Mouse (Mus musculus) limb, embryonic 15.5 days (tissue): ENCODE measurements around the gene Zfp422. TPM values are rescaled to one million over a fixed set of nuclear protein-coding genes. Genes with fewer than 3 reads are reported as not detected.

Experiments used
- ATAC-seq: fragments of 200-750 bp; cut with Nextera tagmentation; 2 replicates; pipeline ENCODE4 v1.8.0; 2017; ENCODE audit warnings: low read depth, moderate TSS enrichment; ENCODE audit not compliant: insufficient number of reproducible peaks, low FRiP score, low TSS enrichment
- H3K27ac ChIP-seq: fragments of 300-500 bp; sonication (generic); 2 replicates; pipeline ENCODE4 v1.5.1; 2015; ENCODE audit warnings: moderate library complexity, mild to moderate bottlenecking, inconsistent platforms
- H3K27me3 ChIP-seq: fragments of 300-500 bp; sonication (generic); 2 replicates; pipeline ENCODE4 v1.6.1; 2015; ENCODE audit warnings: inconsistent platforms
- H3K36me3 ChIP-seq: fragments of 300-500 bp; sonication (generic); 2 replicates; pipeline ENCODE4 v1.6.1; 2015; ENCODE audit warnings: inconsistent platforms
- H3K4me1 ChIP-seq: fragments of 300-500 bp; sonication (generic); 2 replicates; pipeline ENCODE4 v1.6.1; 2015; ENCODE audit warnings: inconsistent platforms
- H3K4me2 ChIP-seq: fragments of 300-500 bp; sonication (generic); 2 replicates; pipeline ENCODE4 v1.6.1; 2015; ENCODE audit warnings: mild to moderate bottlenecking, inconsistent platforms
- H3K4me3 ChIP-seq: fragments of 300-500 bp; sonication (generic); 2 replicates; pipeline ENCODE4 v1.5.1; 2015; ENCODE audit warnings: mild to moderate bottlenecking, inconsistent platforms
- H3K9ac ChIP-seq: fragments of 300-500 bp; sonication (generic); 2 replicates; pipeline ENCODE4 v1.6.1; 2015; ENCODE audit warnings: inconsistent platforms
- H3K9me3 ChIP-seq: fragments of 300-500 bp; sonication (generic); 2 replicates; pipeline ENCODE4 v1.6.1; 2016; ENCODE audit warnings: inconsistent platforms
- WGBS: fragments of 180-500 bp; shearing (Covaris S2); methylation state at CpG from one replicate; pipeline ENCODE4 v1.1.7; 2015; 5-methylcytosine and 5-hydroxymethylcytosine counted together
- polyA plus RNA-seq: library from polyadenylated mRNA; unstranded; fragments of >200 nt; fragmentation: Nextera tagmentation; extraction: Ambion mirVana; gene quantifications from 2 replicates; pipeline ENCODE4 v1.2.1, GENCODE M21; 2015

Zfp422 gene
- polyA plus RNA-seq, 1 experiment from 2014 or later, result 143 TPM

DNA sequence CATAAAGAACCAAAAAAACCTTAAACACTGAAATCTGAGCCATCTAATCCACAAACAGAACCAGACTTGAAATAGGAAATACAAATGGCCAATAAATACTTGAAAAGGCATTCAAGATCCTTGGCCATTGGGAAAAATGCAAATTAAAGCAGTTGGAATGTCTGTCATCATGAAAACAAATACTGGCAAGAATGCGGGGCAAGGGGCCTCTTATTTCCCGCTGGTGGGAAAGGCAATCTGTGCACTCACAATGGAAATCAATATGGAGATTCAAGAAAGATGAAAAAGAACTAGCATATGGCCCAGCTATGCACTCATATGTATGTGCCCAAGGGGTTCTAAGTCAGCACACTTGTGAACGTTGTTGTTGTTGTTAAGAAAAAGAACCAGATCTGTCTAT, 38.1 kb upstream of the Zfp422 start:
- no peak for ATAC-seq
- H3K36me3 ChIP-seq, result no peaks in the 10 kb centered on the region
- H3K27me3 ChIP-seq, result peaks cover 11% of the 10 kb centered on the region
- no peak overlapping the region for H3K4me2 ChIP-seq
- WGBS, result 56% methylated on average over 3 of the region's 3 CpGs
- no peak overlapping the region for H3K27ac ChIP-seq
- peaks cover 20% of the 10 kb centered on the region for H3K4me1 ChIP-seq
- no peak overlapping the region for H3K9ac ChIP-seq
- no peak overlapping the region for H3K4me3 ChIP-seq
- H3K9me3 ChIP-seq, result no peaks in the 10 kb centered on the region

DNA sequence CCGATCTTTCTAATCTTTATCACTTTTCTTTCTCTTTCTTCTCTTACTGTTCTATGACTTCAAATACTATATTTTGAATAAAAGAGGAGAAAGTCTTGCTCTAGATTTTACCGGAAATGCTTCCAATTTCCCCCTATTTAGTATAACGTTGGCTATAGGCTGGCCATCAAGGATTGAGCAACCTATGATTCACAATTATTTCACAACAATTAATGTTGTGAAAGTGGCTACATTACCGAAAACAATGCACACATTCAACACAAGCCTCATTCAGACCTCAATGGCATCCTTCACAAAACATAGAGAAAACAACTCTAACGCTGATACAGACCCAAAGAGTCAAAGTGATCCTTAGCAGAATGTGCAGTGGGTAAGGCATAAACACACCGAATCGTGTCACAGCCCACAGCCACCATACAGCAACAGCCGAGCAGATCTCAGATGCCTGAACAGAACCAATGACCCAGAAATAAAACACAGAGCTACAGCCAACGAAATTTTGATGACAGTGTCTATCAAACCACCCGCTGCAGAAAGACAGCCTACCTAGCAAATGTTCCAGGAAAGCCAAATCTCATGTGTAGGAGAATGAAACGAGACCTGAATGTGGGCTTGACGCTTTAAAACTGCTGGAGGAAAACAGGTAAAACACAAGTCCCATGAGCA, 37.4 kb upstream of the Zfp422 start:
- ATAC-seq, result no peak
- Histone ChIP-seq H3K27me3 (peaks cover 6% of the 10 kb centered on the region), H3K9me3 (no peaks in the 10 kb centered on the region), H3K4me3 (no peak overlapping the region), H3K27ac (no peak overlapping the region), H3K36me3 (no peaks in the 10 kb centered on the region), H3K4me2 (no peak overlapping the region), H3K4me1 (peaks cover 15% of the 10 kb centered on the region), H3K9ac (no peak overlapping the region)
- WGBS, result 83% methylated on average over 12 of the region's 12 CpGs

DNA sequence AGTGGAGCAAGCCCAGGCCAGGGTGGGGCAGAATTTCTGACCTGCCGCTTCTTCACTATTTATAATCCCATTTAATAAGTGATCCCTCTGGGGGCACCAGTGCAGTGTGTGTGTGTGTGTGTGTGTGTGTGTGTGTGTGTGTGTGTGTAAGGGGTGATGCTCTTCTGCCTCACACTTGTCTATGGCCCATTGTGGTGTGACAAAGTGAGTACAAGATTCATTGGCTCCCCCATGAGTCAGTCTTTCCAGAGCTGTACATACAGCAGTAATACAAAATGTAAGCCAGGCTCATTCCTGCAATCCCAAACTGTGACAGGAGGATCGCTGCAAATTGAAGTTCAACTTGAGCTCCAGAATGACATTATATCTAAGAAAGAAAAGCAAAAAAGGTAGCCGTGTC, 36.0 kb upstream of the Zfp422 start:
- H3K27me3 ChIP-seq, result no peaks in the 10 kb centered on the region
- no peak overlapping the region for H3K4me3 ChIP-seq
- no peak overlapping the region for H3K9ac ChIP-seq
- H3K4me1 ChIP-seq, result 0 out of 2 replicates have a peak, but pooled peaks cover 5% of the 10 kb centered on the region
- H3K9me3 ChIP-seq, result no peaks in the 10 kb centered on the region
- WGBS, result 72% methylated on average over 3 of the region's 3 CpGs
- no peak for ATAC-seq
- H3K4me2 ChIP-seq, result no peak overlapping the region
- H3K36me3 ChIP-seq, result no peaks in the 10 kb centered on the region
- H3K27ac ChIP-seq, result no peak overlapping the region

DNA sequence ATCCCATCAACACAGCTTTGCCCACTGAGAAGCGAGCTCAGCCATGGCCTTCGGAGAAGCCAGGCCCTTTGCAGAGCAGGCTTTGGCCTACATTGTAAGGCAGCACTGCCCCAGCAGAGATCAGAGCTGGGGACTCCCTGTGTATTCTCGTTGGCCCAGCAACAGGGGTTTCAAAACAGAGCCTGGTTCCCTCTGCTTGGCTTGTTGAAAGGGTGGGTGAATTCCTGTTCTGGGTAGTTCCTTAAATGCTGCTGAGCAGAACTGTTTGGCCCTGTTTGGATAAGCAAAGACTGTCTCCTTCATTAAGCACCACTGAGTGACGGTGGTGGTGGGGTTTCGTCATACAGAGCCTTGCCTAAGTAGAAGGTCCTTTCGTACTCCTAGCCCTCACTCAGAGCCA, 35.2 kb upstream of the Zfp422 start:
- ATAC-seq, result no peak
- WGBS, result 77% methylated on average over 6 of the region's 6 CpGs
- H3K27me3 ChIP-seq, result no peaks in the 10 kb centered on the region
- H3K4me2 ChIP-seq, result no peak overlapping the region
- no peaks in the 10 kb centered on the region for H3K9me3 ChIP-seq
- no peak overlapping the region for H3K4me3 ChIP-seq
- H3K4me1 ChIP-seq, result 0 out of 2 replicates have a peak, but pooled peaks cover 4% of the 10 kb centered on the region
- no peak overlapping the region for H3K27ac ChIP-seq
- H3K9ac ChIP-seq, result no peak overlapping the region
- H3K36me3 ChIP-seq, result no peaks in the 10 kb centered on the region

DNA sequence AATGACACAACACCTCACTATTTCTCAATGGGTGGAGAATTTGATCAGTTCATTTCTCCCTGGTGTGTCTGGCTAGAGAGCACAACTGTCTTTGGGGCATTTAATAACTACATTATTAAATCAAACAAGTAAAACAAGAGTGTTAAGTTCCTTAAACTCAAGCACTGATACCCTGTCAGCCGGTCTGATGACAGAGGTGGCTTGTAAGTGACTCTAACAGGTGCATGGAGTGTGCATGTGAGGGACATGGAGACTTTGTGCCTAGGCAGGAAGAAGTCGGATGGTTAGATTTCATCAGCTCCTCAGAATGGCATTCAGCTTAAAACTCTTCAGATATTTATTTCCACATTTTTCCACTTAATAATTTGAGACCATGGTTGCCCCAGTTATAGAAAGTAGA, 34.6 kb upstream of the Zfp422 start:
- Histone ChIP-seq H3K4me3 (no peak overlapping the region), H3K4me1 (0 out of 2 replicates have a peak, but pooled peaks cover 4% of the 10 kb centered on the region), H3K4me2 (no peak overlapping the region), H3K9me3 (no peaks in the 10 kb centered on the region), H3K9ac (no peak overlapping the region), H3K36me3 (no peaks in the 10 kb centered on the region), H3K27ac (no peak overlapping the region), H3K27me3 (no peaks in the 10 kb centered on the region)
- 72% methylated on average over 2 of the region's 2 CpGs for WGBS
- ATAC-seq, result no peak

DNA sequence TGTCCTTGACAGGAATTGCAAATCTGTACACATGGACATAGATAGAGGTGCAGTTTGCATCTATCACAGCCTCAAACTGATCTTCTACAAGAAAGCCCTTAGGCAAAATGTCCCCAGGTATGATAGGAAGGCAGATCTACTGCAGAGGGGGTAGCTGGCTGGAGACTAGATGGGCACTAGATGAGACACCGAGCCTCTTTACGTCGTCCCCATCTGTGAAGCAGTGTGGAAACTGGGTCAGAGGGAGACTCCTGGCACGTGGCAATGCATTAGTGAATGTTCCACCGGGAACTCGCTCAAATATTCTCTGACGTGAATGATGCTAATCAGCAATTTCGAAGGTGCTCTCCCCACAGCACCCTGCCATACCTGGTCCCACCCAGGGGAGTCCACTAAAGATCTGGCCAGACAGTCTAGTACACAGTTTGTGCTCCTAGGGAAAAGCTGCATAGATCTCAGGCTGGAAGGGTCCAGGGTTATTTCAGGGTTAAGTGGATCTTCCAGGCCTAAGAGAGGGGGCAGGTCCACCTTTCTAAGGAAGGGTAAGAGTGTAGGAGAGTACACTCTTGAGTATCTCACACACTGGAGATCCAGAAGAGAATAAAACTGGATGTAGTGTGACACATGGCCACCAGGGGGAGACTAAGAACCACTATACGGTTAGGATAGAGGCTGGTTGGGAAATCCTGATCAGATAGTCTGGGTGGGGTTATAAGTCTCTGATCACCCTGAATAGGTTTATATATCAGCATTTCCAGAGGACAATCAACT, 25.1 kb upstream of the Zfp422 start:
- Histone ChIP-seq H3K4me3 (no peak overlapping the region), H3K4me1 (peaks cover 7% of the 10 kb centered on the region; the same call in 1 of the 2 replicates), H3K4me2 (no peak overlapping the region), H3K9me3 (no peaks in the 10 kb centered on the region), H3K36me3 (no peaks in the 10 kb centered on the region), H3K9ac (no peak overlapping the region), H3K27me3 (peaks cover 10% of the 10 kb centered on the region; the same call in 1 of the 2 replicates), H3K27ac (no peak overlapping the region)
- ATAC-seq, result peak; percentile 44; the same call in 1 of the 2 replicates
- WGBS, result 57% methylated on average over 9 of the region's 9 CpGs

DNA sequence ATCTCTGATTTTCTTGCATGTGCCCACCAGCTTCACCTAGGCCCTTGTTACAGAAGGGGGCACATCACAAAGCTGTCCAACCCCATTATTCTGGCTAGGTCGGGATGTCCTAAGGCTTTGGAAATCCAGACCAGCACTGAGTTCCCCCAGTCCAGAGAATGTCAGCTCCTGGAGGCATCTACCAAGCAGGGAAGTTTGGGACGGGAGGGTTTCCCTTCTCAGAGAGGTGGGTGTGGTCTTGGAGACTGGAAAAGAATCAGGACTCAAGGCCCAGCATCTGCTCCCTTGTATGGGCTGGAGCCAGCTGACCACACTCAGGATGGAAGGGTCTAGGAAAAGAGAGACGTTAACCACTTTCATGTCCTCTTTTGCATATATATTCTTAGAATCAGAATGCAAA, 24.4 kb upstream of the Zfp422 start:
- 73% methylated on average over 3 of the region's 3 CpGs for WGBS

DNA sequence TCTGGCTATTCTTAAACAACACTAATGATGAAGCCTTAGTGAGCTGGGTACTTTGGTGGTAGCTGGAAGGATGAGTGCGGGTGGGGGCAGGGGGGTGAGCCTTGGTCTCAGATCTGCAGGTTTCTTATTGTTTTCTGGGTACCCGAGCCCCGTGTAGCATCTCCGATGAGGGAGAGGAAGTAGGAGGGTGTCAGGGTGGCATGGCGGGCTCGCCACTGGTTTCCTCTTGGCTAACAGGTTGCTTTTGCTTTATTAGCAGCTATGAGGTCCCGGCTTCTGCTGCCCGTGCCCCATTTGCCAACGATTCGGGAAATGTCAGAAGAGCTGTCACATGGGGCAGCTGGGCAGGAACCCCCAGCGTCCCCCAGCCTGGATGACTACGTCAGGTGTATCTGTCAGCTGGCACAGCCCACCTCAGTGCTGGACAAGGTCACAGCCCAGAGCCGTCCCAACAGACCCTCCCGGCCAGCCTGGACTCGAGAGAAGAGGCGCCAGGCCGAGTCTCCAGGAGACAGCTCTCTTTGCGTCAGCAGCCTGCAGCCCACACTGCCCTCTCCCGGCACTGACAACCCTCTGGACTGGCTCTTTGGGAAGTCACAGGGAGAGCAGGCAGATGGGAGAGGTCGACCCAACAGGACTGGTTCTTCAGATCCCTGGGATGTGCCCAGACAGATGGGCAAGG, 22.8 kb upstream of the Zfp422 start:
- H3K36me3 ChIP-seq, result no peaks in the 10 kb centered on the region
- no peak overlapping the region for H3K9ac ChIP-seq
- no peak for ATAC-seq
- H3K9me3 ChIP-seq, result no peaks in the 10 kb centered on the region
- no peak overlapping the region for H3K4me2 ChIP-seq
- H3K27me3 ChIP-seq, result peaks cover 10% of the 10 kb centered on the region; the same call in 1 of the 2 replicates
- WGBS, result 65% methylated on average over 20 of the region's 20 CpGs
- H3K27ac ChIP-seq, result no peak overlapping the region
- H3K4me3 ChIP-seq, result peak overlapping the region; percentile 12
- H3K4me1 ChIP-seq, result peaks cover 7% of the 10 kb centered on the region; the same call in 1 of the 2 replicates

More for the DNA sequence above, 24.4 kb upstream of the Zfp422 start:
- ATAC-seq, result no peak
- peaks cover 7% of the 10 kb centered on the region; the same call in 1 of the 2 replicates for H3K4me1 ChIP-seq
- no peak overlapping the region for H3K27ac ChIP-seq
- no peak overlapping the region for H3K9ac ChIP-seq
- H3K36me3 ChIP-seq, result no peaks in the 10 kb centered on the region
- peaks cover 10% of the 10 kb centered on the region; the same call in 1 of the 2 replicates for H3K27me3 ChIP-seq
- H3K4me3 ChIP-seq, result no peak overlapping the region
- H3K9me3 ChIP-seq, result no peaks in the 10 kb centered on the region
- no peak overlapping the region for H3K4me2 ChIP-seq

DNA sequence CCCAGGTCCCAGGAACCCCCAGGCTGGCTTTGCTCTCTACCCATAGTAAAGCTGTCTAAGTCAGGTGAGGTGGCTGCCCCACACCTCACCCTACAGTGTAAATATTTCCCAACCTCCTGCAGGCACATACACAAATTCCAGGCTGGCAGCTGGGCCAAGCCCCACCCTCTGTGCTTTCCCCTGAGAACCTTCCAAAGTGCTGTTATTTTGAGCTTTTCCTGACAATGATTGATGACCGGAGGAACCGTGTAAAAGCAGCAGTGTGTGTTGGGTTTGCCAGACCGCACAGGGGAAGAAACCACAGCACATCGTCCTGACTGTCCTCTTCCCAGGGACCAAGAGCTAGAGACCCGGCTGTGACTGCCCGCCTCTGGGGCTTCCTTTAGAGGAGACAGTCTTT, 21.6 kb upstream of the Zfp422 start, which contains the start of gene Depp1:
Gene Depp1 (plus strand): TSS at position 204 of the 400 bp plus-strand sequence.
- ATAC-seq, result no peak
- Histone ChIP-seq H3K27me3 (peaks cover 10% of the 10 kb centered on the region; the same call in 1 of the 2 replicates), H3K27ac (no peak within 1 kb of the TSS), H3K4me1 (peaks cover 7% of the 10 kb centered on the region; the same call in 1 of the 2 replicates), H3K4me3 (peak within 1 kb of the TSS; percentile 12), H3K9me3 (no peaks in the 10 kb centered on the region), H3K36me3 (no peaks in the 10 kb centered on the region), H3K9ac (no peak within 1 kb of the TSS), H3K4me2 (no peak within 1 kb of the TSS)
- WGBS, result 14% methylated on average over 6 of the region's 6 CpGs

DNA sequence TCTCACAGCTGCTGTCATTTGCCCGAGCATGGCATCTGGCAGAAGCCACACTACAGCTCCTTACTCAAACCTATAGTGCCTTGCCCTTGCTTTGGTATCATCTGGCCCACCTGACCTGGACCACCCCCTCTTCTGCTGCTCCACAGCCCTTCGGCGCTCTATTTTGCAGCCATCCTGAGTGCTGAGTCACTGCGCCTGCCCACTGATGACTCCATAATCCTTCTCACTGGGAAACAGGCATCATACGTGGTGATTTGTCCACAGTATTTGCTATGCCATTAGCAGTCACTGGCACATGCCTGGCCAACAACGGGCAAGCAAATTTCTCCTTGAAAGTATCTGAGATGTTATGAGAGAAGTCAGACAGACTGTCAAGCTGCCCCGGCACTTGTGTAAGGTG, 21.0 kb upstream of the Zfp422 start:
- 90% methylated on average over 7 of the region's 7 CpGs for WGBS
- Histone ChIP-seq H3K27ac (no peak overlapping the region), H3K4me3 (no peak overlapping the region), H3K36me3 (no peaks in the 10 kb centered on the region), H3K9ac (no peak overlapping the region), H3K9me3 (no peaks in the 10 kb centered on the region), H3K4me2 (no peak overlapping the region), H3K4me1 (peaks cover 7% of the 10 kb centered on the region; the same call in 1 of the 2 replicates), H3K27me3 (peaks cover 10% of the 10 kb centered on the region; the same call in 1 of the 2 replicates)
- ATAC-seq, result no peak

DNA sequence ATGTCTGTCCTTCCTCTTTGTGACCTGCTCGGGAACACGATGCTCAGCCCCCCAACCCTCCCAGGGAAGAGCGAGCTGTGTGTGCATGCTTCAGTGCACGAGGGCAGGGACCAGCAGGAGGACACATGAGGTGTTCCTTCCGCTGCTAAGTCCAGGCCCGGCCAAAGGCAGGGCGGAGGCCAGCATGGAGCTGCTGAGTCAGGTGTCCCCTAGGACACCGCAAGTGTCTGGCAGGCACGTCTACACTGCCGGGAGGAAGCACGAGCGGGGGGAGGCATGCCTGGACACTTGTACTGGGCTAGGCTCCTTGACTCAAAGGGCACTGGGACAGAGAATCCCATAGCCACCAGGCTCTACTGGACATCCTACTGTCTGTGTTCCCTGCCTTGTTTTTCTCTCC, 19.0 kb upstream of the Zfp422 start:
- Histone ChIP-seq H3K4me3 (no peak overlapping the region), H3K9ac (no peak overlapping the region), H3K36me3 (no peaks in the 10 kb centered on the region), H3K4me2 (no peak overlapping the region), H3K9me3 (no peaks in the 10 kb centered on the region), H3K27me3 (0 out of 2 replicates have a peak, but pooled peaks cover 6% of the 10 kb centered on the region), H3K4me1 (peaks cover 10% of the 10 kb centered on the region; the same call in 1 of the 2 replicates), H3K27ac (no peak overlapping the region)
- 75% methylated on average over 12 of the region's 12 CpGs for WGBS
- ATAC-seq, result peak; percentile 41; the same call in 1 of the 2 replicates
